Mouse (Mus musculus) cerebellum, adult 2 months (tissue): Measurements from ENCODE around the gene Gm19965. TPM values are rescaled to one million over a fixed set of nuclear protein-coding genes. Genes with fewer than 3 reads are reported as not detected.

ENCODE experiments used
- DNase-seq, 2 experiments: peaks; one replicate each; pipeline ENCODE4 v3.0.0; 2021
- H3K27ac ChIP-seq: fragments of 200-500 bp; 2 replicates; pipeline ENCODE4 v1.5.1; 2012; ENCODE audit warnings: low read length, control low read depth, inconsistent platforms; ENCODE audit not compliant: insufficient read depth
- H3K27me3 ChIP-seq: fragments of 200-500 bp; 2 replicates; pipeline ENCODE4 v1.6.1; 2012; ENCODE audit warnings: inconsistent platforms, mild to moderate bottlenecking, low read length, moderate library complexity; ENCODE audit not compliant: control insufficient read depth, insufficient read depth
- H3K4me1 ChIP-seq: fragments of 200-500 bp; 2 replicates; pipeline ENCODE4 v1.6.1; 2011; ENCODE audit warnings: low read length; ENCODE audit not compliant: control insufficient read depth, insufficient read depth
- H3K4me3 ChIP-seq: fragments of 200-500 bp; replicated peaks from 2 replicates; pipeline ENCODE3; 2011; ENCODE audit warnings: mild to moderate bottlenecking, low read depth, low read length, control low read depth; ENCODE audit not compliant: insufficient read depth
- CTCF ChIP-seq: fragments of 200-500 bp; IDR thresholded peaks from 2 replicates; pipeline ENCODE4 v1.5.1; 2011; ENCODE audit warnings: low read depth, mild to moderate bottlenecking, control low read depth, low read length, moderate library complexity, borderline replicate concordance; ENCODE audit not compliant: insufficient read depth
- POLR2A ChIP-seq: fragments of 200-500 bp; IDR thresholded peaks from 2 replicates; pipeline ENCODE4 v1.6.1; 2011; ENCODE audit warnings: low read length, control low read depth, borderline replicate concordance; ENCODE audit not compliant: insufficient read depth
- WGBS: fragments of 180-500 bp; shearing (Covaris S2); methylation state at CpG from one replicate; pipeline ENCODE4 v1.1.7; 2018; 5-methylcytosine and 5-hydroxymethylcytosine counted together
- polyA plus RNA-seq: library from polyadenylated mRNA; depleted of rRNA; stranded (reverse); fragments of >200 nt; gene quantifications from 2 replicates; pipeline ENCODE4 v1.2.3, GENCODE M21; 2012; rRNA removed

Gm19965 gene
- not detected in 2 replicates for polyA plus RNA-seq

DNA sequence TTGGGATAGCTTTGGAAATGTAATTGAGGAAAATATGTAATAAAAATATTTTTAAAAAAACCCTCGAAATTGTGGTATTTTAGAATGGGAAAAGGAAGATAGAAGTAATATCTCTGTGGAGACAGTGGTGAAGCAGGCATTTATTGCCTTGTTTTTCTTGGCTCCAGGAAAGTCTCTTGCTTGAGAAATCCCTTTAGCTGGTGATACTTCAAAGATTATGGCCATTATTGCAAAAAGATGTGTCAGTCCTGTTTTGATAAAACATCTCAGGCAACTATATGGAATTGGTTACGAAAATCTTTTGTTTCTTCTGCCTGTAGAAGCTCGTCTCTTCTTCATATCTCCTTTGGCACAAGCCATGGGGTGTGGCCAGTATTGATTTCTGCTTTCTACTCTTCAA lies at the start of gene Gm19965:
Gene Gm19965 (plus strand): TSS at position 301 of the 400 bp plus-strand sequence.
- no peak within 1 kb of the TSS for H3K4me3 ChIP-seq
- TF ChIP-seq CTCF (no peak), POLR2A (no peak)
- 73% methylated on average over 3 of the region's 3 CpGs for WGBS
- H3K27ac ChIP-seq, result no peak within 1 kb of the TSS
- no peaks in the 10 kb centered on the region for H3K27me3 ChIP-seq
- no peaks in the 10 kb centered on the region for H3K4me1 ChIP-seq
- DNase-seq, result no peak

GRCm38 (mm10) chr1:116782471-116782989 lies 20.3 kb upstream of the Gm19965 start:
- H3K4me3 ChIP-seq, result no peak overlapping the region
- no peak for DNase-seq
- H3K4me1 ChIP-seq, result no peaks in the 10 kb centered on the region
- WGBS, result 64% methylated on average over 8 of the region's 8 CpGs
- H3K27ac ChIP-seq, result no peak overlapping the region
- TF ChIP-seq CTCF, result no peak
- no peak for TF ChIP-seq POLR2A
- no peaks in the 10 kb centered on the region for H3K27me3 ChIP-seq
